Mouse (Mus musculus) left cerebral cortex, adult 11 months (tissue): ENCODE results near the gene Slc27a5.

Source experiments
- DNase-seq: peaks from one replicate; pipeline ENCODE4 v3.0.0; 2022; ENCODE audit warnings: low spot score

Slc27a5 gene

GRCm38 (mm10) chr7:12985724-12986123 is 12.3 kb downstream of the Slc27a5 start:
- DNase-seq: no peak

GRCm38 (mm10) chr7:12980291-12980690 is 17.7 kb downstream of the Slc27a5 start:
- DNase-seq: no peak

- DNase-seq: no peak
Measured at GRCm38 (mm10) chr7:12979776-12980175, 18.2 kb downstream of the Slc27a5 start.

- DNase-seq: no peak
Measured at GRCm38 (mm10) chr7:12978931-12979722, 18.9 kb downstream of the Slc27a5 start.

GRCm38 (mm10) chr7:12977682-12978389 is 20.2 kb downstream of the Slc27a5 start, which contains the start of gene Zfp446:
Gene Zfp446, plus strand, starts transcription at chr7:12977848.
- DNase-seq: peak; percentile 98

- DNase-seq: no peak
Measured at GRCm38 (mm10) chr7:12970906-12971305, 27.1 kb downstream of the Slc27a5 start.

- DNase-seq: no peak
Measured at GRCm38 (mm10) chr7:12966104-12966845, 31.7 kb downstream of the Slc27a5 start.

GRCm38 (mm10) chr7:12965678-12966091 is 32.3 kb downstream of the Slc27a5 start, which contains the start of gene Zfp324:
Gene Zfp324, plus strand, starts transcription at chr7:12965838.
- peak; percentile 87 for DNase-seq

- no peak for DNase-seq
Measured at GRCm38 (mm10) chr7:12961511-12962141, 36.4 kb downstream of the Slc27a5 start.

GRCm38 (mm10) chr7:12959718-12960117 is 38.3 kb downstream of the Slc27a5 start:
- no peak for DNase-seq

- DNase-seq: no peak
Measured at GRCm38 (mm10) chr7:12958948-12959347, 39.0 kb downstream of the Slc27a5 start.

- no peak for DNase-seq
Measured at GRCm38 (mm10) chr7:12957511-12957910, 40.5 kb downstream of the Slc27a5 start.

- DNase-seq: no peak
Measured at GRCm38 (mm10) chr7:12954896-12955295, 43.1 kb downstream of the Slc27a5 start.

- DNase-seq: no peak
Measured at GRCm38 (mm10) chr7:12949872-12950229, 48.1 kb downstream of the Slc27a5 start.

GRCm38 (mm10) chr7:12949032-12949871 is 48.7 kb downstream of the Slc27a5 start:
- peak; percentile 96 for DNase-seq

GRCm38 (mm10) chr7:12943488-12943887 is 54.5 kb downstream of the Slc27a5 start:
- no peak for DNase-seq

- DNase-seq: no peak
Measured at GRCm38 (mm10) chr7:12940599-12940998, 57.4 kb downstream of the Slc27a5 start.
